Mouse (Mus musculus) neural tube, embryonic 12.5 days (tissue): ENCODE measurements around the gene Zfp330. TPM values are rescaled to one million over a fixed set of nuclear protein-coding genes. Genes with fewer than 3 reads are reported as not detected.
A peak's percentile ranks its signal among the peaks of the same experiment; 100 is the strongest.

Source experiments
- ATAC-seq: fragments of 200-750 bp; cut with Nextera tagmentation; 2 replicates; pipeline ENCODE4 v1.8.0; 2017; ENCODE audit warnings: low read depth, mild to moderate bottlenecking, moderate TSS enrichment, moderate library complexity; ENCODE audit not compliant: low FRiP score
- H3K27ac ChIP-seq: fragments of 300-500 bp; sonication (generic); 2 replicates; pipeline ENCODE4 v1.5.1; 2016
- H3K27me3 ChIP-seq: fragments of 300-500 bp; sonication (generic); replicated peaks from 2 replicates; pipeline ENCODE4 v1.6.1; 2016; ENCODE audit warnings: mild to moderate bottlenecking
- H3K36me3 ChIP-seq: fragments of 300-500 bp; sonication (generic); 2 replicates; pipeline ENCODE4 v1.6.1; 2016; ENCODE audit warnings: mild to moderate bottlenecking
- H3K4me1 ChIP-seq: fragments of 300-500 bp; sonication (generic); 2 replicates; pipeline ENCODE4 v1.6.1; 2016
- H3K4me2 ChIP-seq: fragments of 300-500 bp; sonication (generic); replicated peaks from 2 replicates; pipeline ENCODE4 v1.6.1; 2016; ENCODE audit warnings: mild to moderate bottlenecking
- H3K4me3 ChIP-seq: fragments of 300-500 bp; sonication (generic); 2 replicates; pipeline ENCODE4 v1.5.1; 2016
- H3K9ac ChIP-seq: fragments of 300-500 bp; sonication (generic); 2 replicates; pipeline ENCODE4 v1.6.1; 2016; ENCODE audit warnings: mild to moderate bottlenecking
- H3K9me3 ChIP-seq: fragments of 300-500 bp; sonication (generic); 2 replicates; pipeline ENCODE4 v1.6.1; 2016; ENCODE audit warnings: mild to moderate bottlenecking
- WGBS: fragments of 180-500 bp; shearing (Covaris S2); methylation state at CpG from one replicate; pipeline ENCODE4 v1.1.7; 2016; 5-methylcytosine and 5-hydroxymethylcytosine counted together
- polyA plus RNA-seq: library from polyadenylated mRNA; unstranded; fragments of >200 nt; fragmentation: Nextera tagmentation; extraction: Ambion mirVana; gene quantifications from 2 replicates; pipeline ENCODE4 v1.2.1, GENCODE M21; 2016

Zfp330 gene
- polyA plus RNA-seq, result 73.5 and 80.0 TPM in 2 replicates

- Histone ChIP-seq H3K27me3 (no peaks in the 10 kb centered on the region), H3K9me3 (no peaks in the 10 kb centered on the region), H3K4me3 (peak within 1 kb of the TSS; percentile 87), H3K4me1 (peaks cover 20% of the 10 kb centered on the region), H3K27ac (peak within 1 kb of the TSS; percentile 17; the same call in 1 of the 2 replicates), H3K4me2 (peak within 1 kb of the TSS; percentile 78), H3K36me3 (peaks cover 20% of the 10 kb centered on the region), H3K9ac (peak within 1 kb of the TSS; percentile 88)
- under 1% methylated on average over 16 of the region's 16 CpGs for WGBS
- peak; percentile 98 for ATAC-seq
These were observed at the start of gene Zfp330 for GRCm38 (mm10) chr8:82774093-82774422. Zfp330 (minus strand) TSS chr8:82774160.

- 39% methylated on average over 3 of the region's 3 CpGs for WGBS
- H3K27ac ChIP-seq, result no peak overlapping the region
- H3K27me3 ChIP-seq, result no peaks in the 10 kb centered on the region
- H3K4me1 ChIP-seq, result peaks cover 10% of the 10 kb centered on the region
- no peaks in the 10 kb centered on the region for H3K36me3 ChIP-seq
- H3K4me2 ChIP-seq, result no peak overlapping the region
- ATAC-seq, result no peak
- H3K9ac ChIP-seq, result no peak overlapping the region
- no peak overlapping the region for H3K4me3 ChIP-seq
- no peaks in the 10 kb centered on the region for H3K9me3 ChIP-seq
These were observed 4.0 kb upstream of the Zfp330 start for GRCm38 (mm10) chr8:82777945-82778344.

- Histone ChIP-seq H3K36me3 (no peaks in the 10 kb centered on the region), H3K4me1 (peaks cover 14% of the 10 kb centered on the region), H3K27ac (no peak overlapping the region), H3K4me3 (no peak overlapping the region), H3K9ac (no peak overlapping the region), H3K9me3 (no peaks in the 10 kb centered on the region), H3K27me3 (no peaks in the 10 kb centered on the region), H3K4me2 (no peak overlapping the region)
- ATAC-seq, result no peak
- 84% methylated on average over 3 of the region's 3 CpGs for WGBS
These were observed 3.4 kb upstream of the Zfp330 start for GRCm38 (mm10) chr8:82777406-82777805.

- peaks cover 20% of the 10 kb centered on the region for H3K4me1 ChIP-seq
- H3K4me2 ChIP-seq, result peak overlapping the region; percentile 78
- peak overlapping the region; percentile 88; the same call in 1 of the 2 replicates for H3K9ac ChIP-seq
- peak overlapping the region; percentile 87 for H3K4me3 ChIP-seq
- ATAC-seq, result peak; percentile 51
- no peaks in the 10 kb centered on the region for H3K27me3 ChIP-seq
- WGBS, result 61% methylated on average over 6 of the region's 6 CpGs
- peaks cover 20% of the 10 kb centered on the region for H3K36me3 ChIP-seq
- H3K27ac ChIP-seq, result no peak overlapping the region
- H3K9me3 ChIP-seq, result no peaks in the 10 kb centered on the region
These were observed 522 bp upstream of the Zfp330 start for GRCm38 (mm10) chr8:82774482-82774881.

GRCm38 (mm10) chr8:82773332-82774092 lies 448 bp downstream of the Zfp330 start:
- Histone ChIP-seq H3K9ac (peak overlapping the region; percentile 88), H3K9me3 (no peaks in the 10 kb centered on the region), H3K4me2 (peak overlapping the region; percentile 78), H3K36me3 (peaks cover 23% of the 10 kb centered on the region), H3K4me1 (peaks cover 20% of the 10 kb centered on the region), H3K27ac (peak overlapping the region; percentile 17; the same call in 1 of the 2 replicates), H3K27me3 (no peaks in the 10 kb centered on the region), H3K4me3 (peak overlapping the region; percentile 87)
- ATAC-seq, result peak; percentile 18
- 5% methylated on average over 35 of the region's 35 CpGs for WGBS

GRCm38 (mm10) chr8:82770886-82771285 lies 3.1 kb downstream of the Zfp330 start:
- 89% methylated on average over 3 of the region's 3 CpGs for WGBS
- H3K36me3 ChIP-seq, result peaks cover 45% of the 10 kb centered on the region

GRCm38 (mm10) chr8:82759071-82759470 lies 14.9 kb downstream of the Zfp330 start:
- Histone ChIP-seq H3K27me3 (no peaks in the 10 kb centered on the region), H3K27ac (no peak overlapping the region), H3K36me3 (peaks cover 24% of the 10 kb centered on the region), H3K4me2 (no peak overlapping the region), H3K4me1 (no peaks in the 10 kb centered on the region), H3K9me3 (peaks cover 3% of the 10 kb centered on the region; the same call in 1 of the 2 replicates), H3K4me3 (no peak overlapping the region), H3K9ac (no peak overlapping the region)
- 47% methylated on average over 2 of the region's 2 CpGs for WGBS
- no peak for ATAC-seq

More at GRCm38 (mm10) chr8:82770886-82771285, 3.1 kb downstream of the Zfp330 start:
- Histone ChIP-seq H3K27me3 (no peaks in the 10 kb centered on the region), H3K9ac (no peak overlapping the region), H3K4me3 (no peak overlapping the region), H3K27ac (no peak overlapping the region), H3K4me2 (no peak overlapping the region), H3K9me3 (no peaks in the 10 kb centered on the region), H3K4me1 (peaks cover 20% of the 10 kb centered on the region)
- no peak for ATAC-seq

- no peaks in the 10 kb centered on the region for H3K27me3 ChIP-seq
- no peak for ATAC-seq
- H3K9ac ChIP-seq, result no peak overlapping the region
- no peak overlapping the region for H3K4me2 ChIP-seq
- H3K4me1 ChIP-seq, result no peaks in the 10 kb centered on the region
- WGBS, result 95% methylated on average over 14 of the region's 14 CpGs
- H3K36me3 ChIP-seq, result no peaks in the 10 kb centered on the region
- H3K4me3 ChIP-seq, result no peak overlapping the region
- H3K9me3 ChIP-seq, result peaks cover 9% of the 10 kb centered on the region; the same call in 1 of the 2 replicates
- no peak overlapping the region for H3K27ac ChIP-seq
These were observed 19.0 kb downstream of the Zfp330 start for GRCm38 (mm10) chr8:82754946-82755345.

GRCm38 (mm10) chr8:82746617-82747016 lies 27.3 kb downstream of the Zfp330 start:
- Histone ChIP-seq H3K4me1 (no peaks in the 10 kb centered on the region), H3K36me3 (no peaks in the 10 kb centered on the region), H3K27me3 (no peaks in the 10 kb centered on the region), H3K4me2 (no peak overlapping the region), H3K9ac (no peak overlapping the region), H3K9me3 (peaks cover 7% of the 10 kb centered on the region), H3K4me3 (no peak overlapping the region), H3K27ac (no peak overlapping the region)
- no peak for ATAC-seq

GRCm38 (mm10) chr8:82743905-82744904 lies 29.8 kb downstream of the Zfp330 start:
- H3K36me3 ChIP-seq, result no peaks in the 10 kb centered on the region
- H3K4me3 ChIP-seq, result no peak overlapping the region
- H3K27ac ChIP-seq, result no peak overlapping the region
- WGBS, result 47% methylated on average over 10 of the region's 10 CpGs
- H3K27me3 ChIP-seq, result no peaks in the 10 kb centered on the region
- H3K9ac ChIP-seq, result no peak overlapping the region
- ATAC-seq, result peak; percentile 77
- H3K4me1 ChIP-seq, result no peaks in the 10 kb centered on the region
- H3K9me3 ChIP-seq, result peaks cover 7% of the 10 kb centered on the region
- no peak overlapping the region for H3K4me2 ChIP-seq
